Mouse (Mus musculus) testis, adult 2 months (tissue): ENCODE measurements at regions not wholly inside any gene's neighbourhood (a gene's known extent, or its start where the extent isn't known, plus 50 kb on each side); places are given as distances from the start of the nearest gene placed in this dataset.

Experiments used
- CTCF ChIP-seq: fragments of 200-500 bp; IDR thresholded peaks from 2 replicates; pipeline ENCODE4 v1.5.1; 2012; ENCODE audit warnings: low read depth, mild to moderate bottlenecking, inconsistent platforms, low read length, moderate library complexity; ENCODE audit not compliant: control insufficient read depth, insufficient read depth, insufficient replicate concordance
- POLR2A ChIP-seq: fragments of 200-500 bp; IDR thresholded peaks from 2 replicates; pipeline ENCODE4 v1.6.1; 2012; ENCODE audit warnings: low read depth, mild to moderate bottlenecking, inconsistent platforms, low read length, moderate library complexity; ENCODE audit not compliant: control insufficient read depth

DNA sequence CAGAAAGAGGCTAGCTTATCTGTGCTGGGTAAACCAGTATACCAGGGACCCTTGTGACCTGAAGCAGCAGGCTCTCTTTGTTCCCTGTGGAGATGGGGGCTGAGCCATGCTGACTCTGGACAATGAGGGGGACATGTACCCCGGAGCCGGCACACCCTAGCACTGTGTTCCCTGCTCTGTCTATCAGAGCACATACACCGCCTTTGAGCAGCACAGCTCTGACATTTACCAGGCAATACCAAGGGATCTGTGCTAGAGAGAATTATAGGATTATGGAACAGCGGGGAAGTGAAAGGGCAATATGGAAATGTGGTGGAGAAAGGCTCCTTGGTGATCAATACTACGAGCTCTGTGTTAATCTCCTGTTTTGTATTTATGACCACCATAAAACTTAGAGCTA is 64.2 kb upstream of the Gm10220 start:
- no peak for TF ChIP-seq POLR2A
- TF ChIP-seq CTCF = no peak
